Mouse (Mus musculus) heart, postnatal 0 days (tissue): Measurements from ENCODE around the gene Cerk. TPM values are rescaled to one million over a fixed set of nuclear protein-coding genes. Genes with fewer than 3 reads are reported as not detected.

Source experiments
- ATAC-seq: fragments of 200-750 bp; cut with Nextera tagmentation; 2 replicates; pipeline ENCODE4 v1.8.0; 2017; ENCODE audit warnings: low read depth, moderate number of reproducible peaks, moderate library complexity; ENCODE audit not compliant: insufficient read depth
- DNase-seq: peaks from one replicate; pipeline ENCODE4 v3.0.0-alpha.2; 2016; ENCODE audit warnings: low spot score
- H3K27ac ChIP-seq: fragments of 300-500 bp; sonication (generic); 2 replicates; pipeline ENCODE4 v1.5.1; 2014; ENCODE audit warnings: low read depth, mild to moderate bottlenecking
- H3K27me3 ChIP-seq: fragments of 300-500 bp; sonication (generic); 2 replicates; pipeline ENCODE4 v1.6.1; 2014; ENCODE audit warnings: low read length, mixed read lengths; ENCODE audit not compliant: control insufficient read depth, insufficient read depth
- H3K36me3 ChIP-seq: fragments of 300-500 bp; sonication (generic); replicated peaks from 2 replicates; pipeline ENCODE4 v1.6.1; 2014; ENCODE audit warnings: low read length, mixed read lengths; ENCODE audit not compliant: control insufficient read depth, insufficient read depth
- H3K4me1 ChIP-seq: fragments of 300-500 bp; sonication (generic); 2 replicates; pipeline ENCODE4 v1.6.1; 2014; ENCODE audit warnings: antibody characterized with exemption; ENCODE audit not compliant: control insufficient read depth, insufficient read depth
- H3K4me2 ChIP-seq: fragments of 300-500 bp; sonication (generic); 2 replicates; pipeline ENCODE4 v1.6.1; 2014; ENCODE audit warnings: low read depth, mild to moderate bottlenecking, low read length, moderate library complexity
- H3K4me3 ChIP-seq: fragments of 300-500 bp; sonication (generic); 2 replicates; pipeline ENCODE4 v1.5.1; 2014; ENCODE audit warnings: low read depth, low read length
- H3K9ac ChIP-seq: fragments of 300-500 bp; sonication (generic); replicated peaks from 2 replicates; pipeline ENCODE4 v1.6.1; 2014; ENCODE audit warnings: low read depth, low read length, mixed read lengths
- H3K9me3 ChIP-seq: fragments of 300-500 bp; sonication (generic); replicated peaks from 2 replicates; pipeline ENCODE4 v1.6.1; 2016; ENCODE audit warnings: low read length; ENCODE audit not compliant: control insufficient read depth
- CTCF ChIP-seq: IDR thresholded peaks from 2 replicates; pipeline ENCODE4 v1.5.1; 2016; ENCODE audit warnings: antibody characterized with exemption, control low read depth, low read depth
- EP300 ChIP-seq: IDR thresholded peaks from 2 replicates; pipeline ENCODE4 v1.6.1; 2016; ENCODE audit warnings: antibody characterized with exemption, low read depth
- WGBS: fragments of 180-500 bp; shearing (Covaris S2); extraction: QIAGEN DNeasy Blood & Tissue Kit; methylation state at CpG from one replicate; pipeline ENCODE4 v1.1.7; 2014; 5-methylcytosine and 5-hydroxymethylcytosine counted together
- polyA plus RNA-seq: library from polyadenylated mRNA; unstranded; fragments of >200 nt; fragmentation: Nextera tagmentation; extraction: Ambion mirVana; gene quantifications from 2 replicates; pipeline ENCODE4 v1.2.1, GENCODE M21; 2015
- total RNA-seq: library from RNA; depleted of rRNA; stranded (reverse); fragments of >200 nt; gene quantifications from 2 replicates; pipeline ENCODE4 v1.2.3, GENCODE M21; 2014; ENCODE audit warnings: low replicate concordance

Cerk gene
- total and polyA plus RNA-seq, 2 experiments from 2014 or later = 14.5 to 25.3 TPM

- ATAC-seq (peak; percentile 78), DNase-seq (peak; percentile 65)
- no peaks in the 10 kb centered on the region for H3K27me3 ChIP-seq
- 19% methylated on average over 3 of the region's 3 CpGs for WGBS
- H3K9ac ChIP-seq = no peak overlapping the region
- peak overlapping the region; percentile 75 for H3K27ac ChIP-seq
- 0 out of 2 replicates have a peak overlapping the region, but pooled peaks have one; percentile 6 for H3K4me2 ChIP-seq
- no peaks in the 10 kb centered on the region for H3K9me3 ChIP-seq
- peaks cover 86% of the 10 kb centered on the region for H3K4me1 ChIP-seq
- H3K36me3 ChIP-seq = no peaks in the 10 kb centered on the region
- peak; percentile 96 for TF ChIP-seq EP300
- no peak for TF ChIP-seq CTCF
- H3K4me3 ChIP-seq = no peak overlapping the region
Measured at GRCm38 (mm10) chr15:86172124-86172523, 13.8 kb downstream of the Cerk start.

- Histone ChIP-seq H3K9ac (no peak overlapping the region), H3K4me1 (peaks cover 78% of the 10 kb centered on the region), H3K27me3 (no peaks in the 10 kb centered on the region), H3K4me3 (no peak overlapping the region), H3K36me3 (no peaks in the 10 kb centered on the region), H3K27ac (peak overlapping the region; percentile 75), H3K4me2 (no peak overlapping the region), H3K9me3 (no peaks in the 10 kb centered on the region)
- no peak for TF ChIP-seq CTCF
- TF ChIP-seq EP300 = no peak
- DNase-seq (no peak), ATAC-seq (no peak)
- WGBS = 76% methylated on average over 12 of the region's 12 CpGs
Measured at GRCm38 (mm10) chr15:86171316-86171715, 14.6 kb downstream of the Cerk start.

- H3K27me3 ChIP-seq = no peaks in the 10 kb centered on the region
- H3K4me1 ChIP-seq = peaks cover 72% of the 10 kb centered on the region
- no peaks in the 10 kb centered on the region for H3K9me3 ChIP-seq
- H3K4me3 ChIP-seq = no peak overlapping the region
- TF ChIP-seq EP300 = peak; percentile 36; the same call in 1 of the 2 replicates
- TF ChIP-seq CTCF = no peak
- 62% methylated on average over 4 of the region's 4 CpGs for WGBS
- H3K9ac ChIP-seq = no peak overlapping the region
- H3K4me2 ChIP-seq = no peak overlapping the region
- peak overlapping the region; percentile 76 for H3K27ac ChIP-seq
- ATAC-seq = 0 out of 2 replicates have a peak, but pooled peaks have one; percentile 2
- DNase-seq = no peak
- peaks cover 3% of the 10 kb centered on the region for H3K36me3 ChIP-seq
Measured at GRCm38 (mm10) chr15:86169817-86170110, 16.2 kb downstream of the Cerk start.

- ATAC-seq = peak; percentile 5; the same call in 1 of the 2 replicates
- Histone ChIP-seq H3K4me3 (no peak overlapping the region), H3K9ac (no peak overlapping the region; the same call in 1 of the 2 replicates), H3K27me3 (no peaks in the 10 kb centered on the region), H3K9me3 (no peaks in the 10 kb centered on the region), H3K36me3 (peaks cover 9% of the 10 kb centered on the region), H3K4me1 (peaks cover 67% of the 10 kb centered on the region), H3K4me2 (no peak overlapping the region), H3K27ac (peak overlapping the region; percentile 76)
- DNase-seq = no peak
- TF ChIP-seq CTCF (no peak), EP300 (no peak)
- 50% methylated on average over 12 of the region's 12 CpGs for WGBS
Measured at GRCm38 (mm10) chr15:86168941-86169816, 16.8 kb downstream of the Cerk start.

- TF ChIP-seq CTCF (no peak), EP300 (no peak)
- H3K27me3 ChIP-seq = no peaks in the 10 kb centered on the region
- 23% methylated on average over 7 of the region's 7 CpGs for WGBS
- ATAC-seq = peak; percentile 23
- no peak overlapping the region for H3K4me2 ChIP-seq
- H3K36me3 ChIP-seq = peaks cover 16% of the 10 kb centered on the region
- H3K27ac ChIP-seq = peak overlapping the region; percentile 76
- H3K9me3 ChIP-seq = no peaks in the 10 kb centered on the region
- H3K4me3 ChIP-seq = no peak overlapping the region
- H3K4me1 ChIP-seq = peaks cover 60% of the 10 kb centered on the region
- no peak for DNase-seq
- H3K9ac ChIP-seq = no peak overlapping the region
Measured at GRCm38 (mm10) chr15:86168505-86168867, 17.5 kb downstream of the Cerk start.
